Mouse (Mus musculus): ENCODE data around the gene Izumo1r. TPM values are rescaled to one million over a fixed set of nuclear protein-coding genes. Genes with fewer than 3 reads are reported as not detected.

Gene Izumo1r
- polyA plus RNA-seq, 1 experiment from 2014 or later: not detected

GRCm38 (mm10) chr9:14870802-14871201, 32.9 kb downstream of the Izumo1r start:
- H3K9me3 ChIP-seq (ENCODE audit: control insufficient read depth, low read depth, low read length): no peaks in the 10 kb centered on the region
- WGBS: 86% methylated on average over 10 of the region's 10 CpGs
- ATAC-seq (ENCODE audit: insufficient number of reproducible peaks, insufficient read depth, low FRiP score, low read depth): no peak
- H3K4me3 ChIP-seq (ENCODE audit: low read depth, low read length): no peak overlapping the region
- H3K4me2 ChIP-seq (replicated peaks; ENCODE audit: low read depth, low read length): no peak overlapping the region
- no peak overlapping the region for H3K9ac ChIP-seq (replicated peaks; ENCODE audit: low read depth, low read length)
- H3K4me1 ChIP-seq (ENCODE audit: control insufficient read depth, insufficient read depth, low read length): no peaks in the 10 kb centered on the region
- H3K27ac ChIP-seq (ENCODE audit: low read length): no peak overlapping the region
- H3K27me3 ChIP-seq (ENCODE audit: control insufficient read depth, insufficient read depth, low read length): no peaks in the 10 kb centered on the region
- H3K36me3 ChIP-seq (ENCODE audit: control insufficient read depth, insufficient read depth, low read length): no peaks in the 10 kb centered on the region

GRCm38 (mm10) chr9:14870377-14870776, 33.4 kb downstream of the Izumo1r start:
- Histone ChIP-seq H3K4me3 (ENCODE audit: low read depth, low read length) (no peak overlapping the region), H3K36me3 (ENCODE audit: control insufficient read depth, insufficient read depth, low read length) (no peaks in the 10 kb centered on the region), H3K27ac (ENCODE audit: low read length) (no peak overlapping the region), H3K9ac (replicated peaks; ENCODE audit: low read depth, low read length) (no peak overlapping the region), H3K27me3 (ENCODE audit: control insufficient read depth, insufficient read depth, low read length) (no peaks in the 10 kb centered on the region), H3K4me2 (replicated peaks; ENCODE audit: low read depth, low read length) (no peak overlapping the region), H3K9me3 (ENCODE audit: control insufficient read depth, low read depth, low read length) (no peaks in the 10 kb centered on the region), H3K4me1 (ENCODE audit: control insufficient read depth, insufficient read depth, low read length) (no peaks in the 10 kb centered on the region)
- WGBS: 86% methylated on average over 2 of the region's 2 CpGs
- ATAC-seq (ENCODE audit: insufficient number of reproducible peaks, insufficient read depth, low FRiP score, low read depth): no peak

GRCm38 (mm10) chr9:14868326-14868725, 35.4 kb downstream of the Izumo1r start:
- Histone ChIP-seq H3K4me3 (ENCODE audit: low read depth, low read length) (no peak overlapping the region), H3K27me3 (ENCODE audit: control insufficient read depth, insufficient read depth, low read length) (no peaks in the 10 kb centered on the region), H3K4me2 (replicated peaks; ENCODE audit: low read depth, low read length) (no peak overlapping the region), H3K9me3 (ENCODE audit: control insufficient read depth, low read depth, low read length) (no peaks in the 10 kb centered on the region), H3K36me3 (ENCODE audit: control insufficient read depth, insufficient read depth, low read length) (no peaks in the 10 kb centered on the region), H3K4me1 (ENCODE audit: control insufficient read depth, insufficient read depth, low read length) (no peaks in the 10 kb centered on the region), H3K27ac (ENCODE audit: low read length) (no peak overlapping the region), H3K9ac (replicated peaks; ENCODE audit: low read depth, low read length) (no peak overlapping the region)
- WGBS: 95% methylated on average over 8 of the region's 8 CpGs
- no peak for ATAC-seq (ENCODE audit: insufficient number of reproducible peaks, insufficient read depth, low FRiP score, low read depth)

GRCm38 (mm10) chr9:14866957-14867356, 36.8 kb downstream of the Izumo1r start:
- ATAC-seq (ENCODE audit: insufficient number of reproducible peaks, insufficient read depth, low FRiP score, low read depth): 0 out of 2 replicates have a peak, but pooled peaks have one; percentile 24
- Histone ChIP-seq H3K4me1 (ENCODE audit: control insufficient read depth, insufficient read depth, low read length) (no peaks in the 10 kb centered on the region), H3K4me2 (replicated peaks; ENCODE audit: low read depth, low read length) (no peak overlapping the region), H3K27ac (ENCODE audit: low read length) (no peak overlapping the region), H3K9me3 (ENCODE audit: control insufficient read depth, low read depth, low read length) (no peaks in the 10 kb centered on the region), H3K4me3 (ENCODE audit: low read depth, low read length) (no peak overlapping the region), H3K9ac (replicated peaks; ENCODE audit: low read depth, low read length) (no peak overlapping the region), H3K36me3 (ENCODE audit: control insufficient read depth, insufficient read depth, low read length) (no peaks in the 10 kb centered on the region), H3K27me3 (ENCODE audit: control insufficient read depth, insufficient read depth, low read length) (peaks cover 4% of the 10 kb centered on the region; the same call in 1 of the 2 replicates)
- WGBS: 24% methylated on average over 7 of the region's 7 CpGs

- H3K4me2 ChIP-seq (replicated peaks; ENCODE audit: low read depth, low read length): no peak overlapping the region
- no peak for ATAC-seq (ENCODE audit: insufficient number of reproducible peaks, insufficient read depth, low FRiP score, low read depth)
- WGBS: 76% methylated on average over 9 of the region's 9 CpGs
- no peak overlapping the region for H3K9ac ChIP-seq (replicated peaks; ENCODE audit: low read depth, low read length)
- H3K9me3 ChIP-seq (ENCODE audit: control insufficient read depth, low read depth, low read length): no peaks in the 10 kb centered on the region
- no peaks in the 10 kb centered on the region for H3K36me3 ChIP-seq (ENCODE audit: control insufficient read depth, insufficient read depth, low read length)
- H3K4me3 ChIP-seq (ENCODE audit: low read depth, low read length): no peak overlapping the region
- no peak overlapping the region for H3K27ac ChIP-seq (ENCODE audit: low read length)
- H3K4me1 ChIP-seq (ENCODE audit: control insufficient read depth, insufficient read depth, low read length): no peaks in the 10 kb centered on the region
- H3K27me3 ChIP-seq (ENCODE audit: control insufficient read depth, insufficient read depth, low read length): peaks cover 13% of the 10 kb centered on the region
These were observed 39.0 kb downstream of the Izumo1r start for GRCm38 (mm10) chr9:14864726-14865125.

GRCm38 (mm10) chr9:14863126-14863525, 40.6 kb downstream of the Izumo1r start:
- Histone ChIP-seq H3K36me3 (ENCODE audit: control insufficient read depth, insufficient read depth, low read length) (no peaks in the 10 kb centered on the region), H3K4me1 (ENCODE audit: control insufficient read depth, insufficient read depth, low read length) (no peaks in the 10 kb centered on the region), H3K27me3 (ENCODE audit: control insufficient read depth, insufficient read depth, low read length) (peaks cover 19% of the 10 kb centered on the region), H3K9me3 (ENCODE audit: control insufficient read depth, low read depth, low read length) (no peaks in the 10 kb centered on the region), H3K27ac (ENCODE audit: low read length) (no peak overlapping the region), H3K4me3 (ENCODE audit: low read depth, low read length) (no peak overlapping the region), H3K9ac (replicated peaks; ENCODE audit: low read depth, low read length) (no peak overlapping the region), H3K4me2 (replicated peaks; ENCODE audit: low read depth, low read length) (no peak overlapping the region)
- no peak for ATAC-seq (ENCODE audit: insufficient number of reproducible peaks, insufficient read depth, low FRiP score, low read depth)
- WGBS: 84% methylated on average over 3 of the region's 3 CpGs

- ATAC-seq (ENCODE audit: insufficient number of reproducible peaks, insufficient read depth, low FRiP score, low read depth): peak; percentile 86
- 2% methylated on average over 47 of the region's 47 CpGs for WGBS
- Histone ChIP-seq H3K4me1 (ENCODE audit: control insufficient read depth, insufficient read depth, low read length) (no peaks in the 10 kb centered on the region), H3K9me3 (ENCODE audit: control insufficient read depth, low read depth, low read length) (no peaks in the 10 kb centered on the region), H3K4me3 (ENCODE audit: low read depth, low read length) (peak within 1 kb of the TSS; percentile 29), H3K4me2 (replicated peaks; ENCODE audit: low read depth, low read length) (peak within 1 kb of the TSS; percentile 71), H3K27me3 (ENCODE audit: control insufficient read depth, insufficient read depth, low read length) (peaks cover 19% of the 10 kb centered on the region), H3K27ac (ENCODE audit: low read length) (no peak within 1 kb of the TSS), H3K9ac (replicated peaks; ENCODE audit: low read depth, low read length) (0 out of 2 replicates have a peak within 1 kb of the TSS, but pooled peaks have one; percentile 15), H3K36me3 (ENCODE audit: control insufficient read depth, insufficient read depth, low read length) (no peaks in the 10 kb centered on the region)
These were observed 43.7 kb downstream of the Izumo1r start, which contains the start of gene Gpr83 for GRCm38 (mm10) chr9:14859868-14860639. Gene Gpr83, plus strand, starts transcription at chr9:14860210.

- no peak overlapping the region for H3K4me3 ChIP-seq (ENCODE audit: low read depth, low read length)
- H3K36me3 ChIP-seq (ENCODE audit: control insufficient read depth, insufficient read depth, low read length): no peaks in the 10 kb centered on the region
- 79% methylated on average over 3 of the region's 3 CpGs for WGBS
- no peak overlapping the region for H3K27ac ChIP-seq (ENCODE audit: low read length)
- H3K4me2 ChIP-seq (replicated peaks; ENCODE audit: low read depth, low read length): no peak overlapping the region
- H3K27me3 ChIP-seq (ENCODE audit: control insufficient read depth, insufficient read depth, low read length): peaks cover 19% of the 10 kb centered on the region
- H3K9me3 ChIP-seq (ENCODE audit: control insufficient read depth, low read depth, low read length): no peaks in the 10 kb centered on the region
- no peak overlapping the region for H3K9ac ChIP-seq (replicated peaks; ENCODE audit: low read depth, low read length)
- ATAC-seq (ENCODE audit: insufficient number of reproducible peaks, insufficient read depth, low FRiP score, low read depth): no peak
- no peaks in the 10 kb centered on the region for H3K4me1 ChIP-seq (ENCODE audit: control insufficient read depth, insufficient read depth, low read length)
These were observed 45.0 kb downstream of the Izumo1r start for GRCm38 (mm10) chr9:14858782-14859181.
